16 mouse cellular contexts compared by ENCODE assay signal in the genomic region with DNA sequence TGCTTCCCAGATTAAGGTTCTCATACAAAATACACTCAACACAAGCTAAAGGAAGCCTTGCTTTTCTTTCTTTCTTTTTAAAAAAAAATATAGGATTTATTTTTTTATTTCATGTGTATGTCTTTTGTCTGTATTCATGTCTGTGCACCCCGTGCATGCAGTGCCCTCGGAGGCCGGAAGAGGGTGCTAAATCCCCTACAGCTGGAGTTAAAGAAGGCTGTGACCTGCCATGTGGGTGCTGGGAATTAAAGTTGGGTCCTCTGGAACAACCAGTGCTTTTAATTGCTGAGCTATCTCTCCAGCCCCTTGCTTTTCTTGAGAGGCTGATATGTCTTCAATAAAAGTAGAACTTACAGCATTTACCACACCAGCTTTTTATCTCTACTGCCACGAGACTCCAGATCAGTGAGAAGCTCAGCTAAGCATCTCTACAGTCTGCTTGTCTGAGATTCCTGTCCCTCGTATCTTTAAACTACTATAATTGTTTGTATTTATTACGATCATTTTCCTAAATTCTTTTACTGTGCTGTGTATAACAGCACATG.
"Had no signal": no experiment of that assay in that cellular context is flagged by ENCODE, and none has a peak within 500 bp of the region (broad histone marks: within the 10 kb centered on the region; RNA-seq: fewer than 3 reads in every experiment).

No protein-coding gene starts in this region.

- H3K9me3 ChIP-seq: limb, embryonic 12.5 days; lung, embryonic 15.5 days; midbrain, embryonic 13.5 days; neural tube, embryonic 15.5 days had no signal

- H3K27ac ChIP-seq: limb, embryonic 12.5 days; lung, embryonic 15.5 days; macrophage; midbrain, embryonic 13.5 days; neural tube, embryonic 15.5 days had no signal

- H3K27me3 ChIP-seq: limb, embryonic 12.5 days; lung, embryonic 15.5 days; midbrain, embryonic 13.5 days; neural tube, embryonic 15.5 days had no signal

- H3K36me3 ChIP-seq: limb, embryonic 12.5 days; lung, embryonic 15.5 days; midbrain, embryonic 13.5 days; neural tube, embryonic 15.5 days had no signal

- DNase-seq: kidney, adult 11 months; kidney, adult 9 months; kidney, postnatal 10 days; layer of hippocampus, adult 9-11 months; layer of hippocampus, postnatal 36 days; liver; lung, postnatal 14 days; right cerebral cortex, adult 18-20 months; right cerebral cortex, postnatal 25 days; thymus, postnatal 36 days had no signal

- H3K4me3 ChIP-seq: limb, embryonic 12.5 days; lung, embryonic 15.5 days; midbrain, embryonic 13.5 days; myocyte; neural tube, embryonic 15.5 days had no signal
